Mouse (Mus musculus) cerebellum, postnatal 4 days (tissue): ENCODE measurements at regions not wholly inside any gene's neighbourhood (a gene's known extent, or its start where the extent isn't known, plus 50 kb on each side); places are given as distances from the start of the nearest gene placed in this dataset.

ENCODE experiments used
- DNase-seq, 2 experiments: peaks; one replicate each; pipeline ENCODE4 v3.0.0; 2022; ENCODE audit warnings: low spot score in 2 of 2, mixed read lengths in 1 of 2

DNA sequence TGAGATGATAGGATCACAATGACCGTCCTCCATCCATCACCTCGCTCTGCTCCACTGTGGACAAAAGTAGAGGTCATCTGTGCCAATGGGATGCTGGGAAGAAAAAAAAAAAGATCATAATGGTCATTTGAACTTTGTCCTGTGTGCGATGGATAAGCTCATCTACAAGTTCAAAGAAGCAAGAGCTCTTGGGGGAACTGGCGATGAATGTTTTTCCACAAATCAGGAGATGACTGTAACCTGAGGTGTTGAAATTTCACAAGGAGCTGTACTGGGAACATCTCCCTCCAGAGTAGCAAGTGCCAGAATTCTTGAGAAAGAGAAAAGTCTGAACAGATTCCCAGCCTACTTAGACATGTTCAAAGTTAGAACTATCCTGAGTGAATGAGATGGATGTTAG lies 287.0 kb downstream of the Tns3 start:
- DNase-seq: no peak

DNA sequence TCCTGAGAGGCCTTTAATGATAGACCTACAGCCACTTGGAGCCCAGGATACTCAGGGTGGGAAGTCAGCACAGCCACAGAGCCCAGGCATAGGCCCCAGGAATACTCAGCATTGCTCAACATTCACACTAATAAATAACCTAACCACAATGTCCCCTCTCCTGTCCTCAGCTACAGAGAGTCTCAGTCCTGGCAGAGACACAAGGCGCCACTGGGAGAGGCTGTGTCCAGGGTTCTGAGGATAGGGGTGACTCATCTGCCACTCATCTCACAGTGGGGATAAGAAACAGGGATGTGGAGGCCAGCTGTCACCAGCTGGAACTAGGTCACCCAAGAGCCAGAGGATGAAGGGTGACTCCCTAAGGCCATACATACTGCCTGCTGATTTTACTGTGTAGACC lies 298.8 kb downstream of the Tns3 start:
- no peak for DNase-seq

DNA sequence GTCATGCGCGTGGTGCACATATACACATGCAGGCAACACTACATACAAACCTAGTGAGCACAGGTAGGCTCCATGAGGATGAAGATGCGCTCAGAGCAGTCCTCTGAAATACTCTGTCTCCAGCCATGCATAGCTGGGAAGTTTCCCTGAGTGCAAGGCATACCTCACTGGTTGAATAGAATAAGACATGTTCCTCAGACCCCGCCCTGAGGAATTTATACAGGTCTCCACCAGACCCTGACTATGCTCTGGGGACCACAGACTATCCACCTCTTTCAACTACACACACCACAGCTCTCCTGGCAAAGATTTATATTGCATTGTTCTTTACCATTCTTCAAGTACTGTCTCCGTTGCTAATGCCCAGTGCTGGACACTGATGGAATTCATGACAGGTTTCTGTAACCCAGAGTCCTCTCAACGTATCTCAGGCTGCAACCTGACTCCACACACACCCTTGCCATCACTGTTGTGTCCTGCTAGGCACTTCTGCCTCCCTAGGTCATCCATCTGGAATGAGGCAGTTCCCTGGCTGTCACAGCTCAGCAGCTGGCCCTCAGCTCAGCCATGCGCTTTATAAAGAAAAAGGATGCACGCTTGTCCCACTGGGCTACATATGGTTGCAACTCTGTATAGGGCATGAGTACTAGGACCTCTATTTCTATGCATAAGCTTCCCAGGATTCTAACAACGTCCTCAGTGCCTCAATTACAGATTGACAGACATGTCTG lies 299.5 kb downstream of the Tns3 start:
- DNase-seq: no peak

DNA sequence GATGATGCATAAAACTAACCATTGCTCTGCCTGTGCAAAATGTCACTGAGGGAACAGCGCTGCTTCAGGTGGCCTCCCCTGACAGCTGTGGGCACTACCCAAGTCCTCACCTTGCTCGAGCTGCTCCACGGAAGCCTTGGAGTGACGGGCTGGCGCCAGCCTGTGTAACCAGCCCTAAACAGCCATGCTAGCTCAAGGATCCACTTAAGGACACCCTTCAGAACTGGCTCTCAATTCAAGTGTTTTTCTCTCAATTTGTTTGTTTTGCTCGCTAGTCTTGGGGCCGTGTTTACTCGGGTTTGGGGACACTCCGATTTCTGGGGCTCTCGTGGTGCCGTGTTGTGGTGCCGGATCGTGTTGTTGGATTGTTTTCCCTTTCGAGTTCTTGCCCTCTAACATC lies 319.4 kb downstream of the Tns3 start:
- no peak for DNase-seq

DNA sequence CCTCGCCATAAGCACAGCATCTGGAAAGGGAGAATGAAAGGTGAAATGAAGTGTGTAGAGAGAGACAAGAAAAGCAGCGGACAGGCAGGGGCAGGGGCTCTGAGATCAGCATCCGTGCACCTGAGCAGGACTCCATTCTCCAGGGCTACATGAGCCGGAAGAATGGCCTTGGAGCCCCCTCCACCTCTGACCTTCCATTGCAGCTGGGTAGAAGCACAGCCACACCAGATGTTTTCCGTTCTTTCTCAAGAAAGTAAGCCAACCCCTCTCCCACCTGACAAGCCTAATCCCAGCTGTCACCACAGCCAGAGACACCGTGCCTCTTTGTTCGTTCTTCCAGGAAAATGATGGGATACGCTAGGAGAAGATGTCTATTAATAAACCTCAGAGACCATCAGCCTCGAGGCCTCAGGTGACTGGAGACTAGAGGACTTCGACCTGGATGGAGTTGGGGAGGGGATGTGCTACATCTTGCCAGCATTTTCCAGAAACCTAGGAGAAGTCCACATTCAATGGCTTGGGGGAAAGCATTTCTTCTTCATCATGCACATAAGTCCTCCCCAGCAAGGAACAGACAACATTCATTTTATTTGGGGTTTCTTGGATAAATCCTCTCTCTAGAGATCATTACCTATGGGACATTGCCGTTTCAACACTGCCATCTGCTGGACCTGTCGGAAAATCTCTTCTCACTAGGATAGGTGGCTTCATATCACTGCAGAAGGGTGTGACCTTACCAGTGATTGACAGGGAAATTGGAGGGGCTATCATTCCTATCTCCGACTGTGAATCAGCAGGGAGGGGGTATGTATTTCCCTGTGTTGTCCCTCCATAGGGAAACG lies 361.8 kb downstream of the Tns3 start:
- peak in 1 of 2 experiments; percentile 46 for DNase-seq

DNA sequence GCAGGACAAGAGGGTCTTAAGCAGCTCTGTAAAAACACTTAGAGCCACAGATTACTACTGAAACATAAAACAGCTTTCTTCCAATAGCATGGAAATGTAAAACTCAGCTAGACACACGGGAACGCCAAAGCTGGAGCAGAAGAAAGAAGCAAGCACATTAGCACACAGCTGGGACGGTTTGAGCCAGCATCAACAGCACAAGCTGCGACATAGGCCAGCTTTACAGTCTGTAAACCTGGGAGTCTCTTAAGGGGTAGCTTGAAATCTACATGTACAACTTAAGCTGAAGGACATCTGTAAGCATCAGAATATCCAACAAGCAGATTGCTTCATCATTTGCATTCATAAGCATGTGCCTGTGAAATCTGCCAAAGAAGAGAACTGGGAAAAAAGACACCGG lies 366.9 kb downstream of the Tns3 start:
- no peak for DNase-seq

DNA sequence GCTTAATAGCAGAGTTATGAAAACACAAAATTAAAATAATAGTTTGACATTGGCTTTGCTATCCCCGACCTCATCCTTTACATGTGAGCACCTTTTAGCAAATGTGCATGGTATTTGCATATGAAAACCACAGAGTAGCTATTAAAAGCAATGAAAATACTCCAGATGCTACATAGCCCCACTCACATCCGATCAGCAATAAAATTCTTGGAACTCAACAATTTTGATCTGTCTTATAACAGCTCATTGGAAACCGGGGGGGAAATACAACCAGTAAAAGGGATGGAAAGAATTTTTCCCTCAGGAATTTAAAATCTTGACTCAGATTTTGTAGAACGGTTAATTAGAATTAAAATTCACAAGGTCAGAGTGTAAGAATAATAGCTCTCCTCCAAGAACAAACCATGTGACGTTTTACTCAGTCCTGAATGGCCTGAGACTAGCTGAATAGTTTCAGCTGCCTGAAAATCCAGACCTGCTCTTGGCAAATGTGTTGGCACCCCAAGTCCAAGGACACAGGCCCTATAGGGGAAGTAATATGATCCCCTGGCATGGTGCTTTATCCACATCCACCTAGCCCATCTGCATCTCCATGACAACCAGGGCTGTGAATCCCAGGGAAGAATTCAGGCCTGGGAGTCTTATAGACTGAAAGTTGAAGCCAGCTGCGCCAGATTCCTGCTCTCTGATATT lies 370.9 kb downstream of the Tns3 start:
- no peak for DNase-seq

DNA sequence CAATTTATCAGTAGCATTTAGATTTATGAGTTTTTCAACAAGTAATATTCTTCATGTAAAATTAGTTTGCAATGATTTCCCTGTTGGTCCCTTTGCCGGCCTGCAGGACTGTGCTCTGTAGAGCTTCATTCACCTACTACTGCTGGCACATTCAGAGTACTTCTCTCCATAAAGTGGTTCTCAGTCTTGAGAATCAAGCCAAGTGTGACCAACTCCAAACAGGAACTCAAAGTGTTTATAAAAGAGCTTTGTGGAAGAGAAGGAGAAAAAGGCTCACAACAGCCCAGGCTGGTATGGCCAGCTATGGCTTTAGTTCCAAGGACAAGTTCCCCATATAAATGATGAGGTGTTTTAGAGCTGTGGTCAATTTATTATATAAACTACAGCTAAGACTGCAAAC lies 379.1 kb downstream of the Tns3 start:
- no peak for DNase-seq

DNA sequence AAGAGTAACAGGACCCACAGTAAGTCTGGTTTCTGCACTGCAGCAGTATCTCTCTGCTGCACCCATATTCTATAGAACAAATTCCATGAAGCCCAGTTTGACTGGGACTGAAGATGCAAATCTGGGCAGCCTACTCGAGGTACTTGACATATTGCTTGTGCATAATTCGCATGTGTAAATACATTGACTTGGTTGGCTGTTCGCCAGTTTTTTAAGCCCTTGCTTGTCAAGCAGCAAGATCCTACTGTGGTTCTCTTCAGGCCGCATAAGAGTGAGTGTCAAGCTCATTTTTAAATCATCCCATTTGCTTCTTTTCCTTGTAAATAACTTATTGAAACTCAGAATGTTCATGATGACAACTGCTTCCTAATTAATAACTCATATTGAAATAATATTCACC lies 389.1 kb downstream of the Tns3 start:
- DNase-seq: no peak

DNA sequence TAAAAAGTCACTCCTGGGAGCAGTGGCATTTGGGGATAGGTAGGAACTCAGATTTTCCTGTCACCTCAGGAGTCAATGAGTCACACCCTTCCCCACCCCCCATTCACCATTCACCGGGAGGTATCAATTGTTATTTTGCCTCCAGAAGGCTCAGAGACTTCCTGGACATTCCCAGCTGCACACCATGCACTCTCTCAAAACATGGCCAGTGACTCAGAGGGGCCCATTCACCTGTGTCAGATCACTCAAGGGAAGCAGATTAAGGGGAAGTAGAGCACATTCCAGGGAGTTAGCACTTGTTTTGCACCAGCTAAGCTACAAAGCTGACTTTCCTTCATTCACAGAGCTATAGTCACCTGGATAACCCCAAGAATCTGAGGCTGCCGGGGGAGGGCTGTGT lies 395.2 kb downstream of the Tns3 start:
- DNase-seq: no peak

DNA sequence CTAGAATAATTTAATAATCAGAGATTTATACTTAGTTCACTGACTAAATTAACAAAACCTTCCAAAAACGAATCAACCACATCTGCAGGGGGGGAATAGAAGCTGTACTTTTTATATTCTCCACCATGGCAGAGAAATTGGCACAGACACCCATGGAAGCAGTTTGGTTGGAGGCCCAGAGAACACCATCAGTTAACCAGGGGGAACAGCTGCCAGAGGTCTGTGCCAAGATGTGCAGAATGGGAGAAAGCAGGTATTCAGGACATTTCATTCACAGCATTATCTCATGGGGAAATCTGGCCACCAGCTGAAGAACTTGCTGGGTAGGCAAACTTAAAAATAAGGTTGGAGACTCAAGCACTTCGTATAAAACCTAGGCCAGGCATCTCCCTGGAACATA lies 410.3 kb downstream of the Tns3 start:
- peak in 1 of 2 experiments; percentile 22 for DNase-seq

DNA sequence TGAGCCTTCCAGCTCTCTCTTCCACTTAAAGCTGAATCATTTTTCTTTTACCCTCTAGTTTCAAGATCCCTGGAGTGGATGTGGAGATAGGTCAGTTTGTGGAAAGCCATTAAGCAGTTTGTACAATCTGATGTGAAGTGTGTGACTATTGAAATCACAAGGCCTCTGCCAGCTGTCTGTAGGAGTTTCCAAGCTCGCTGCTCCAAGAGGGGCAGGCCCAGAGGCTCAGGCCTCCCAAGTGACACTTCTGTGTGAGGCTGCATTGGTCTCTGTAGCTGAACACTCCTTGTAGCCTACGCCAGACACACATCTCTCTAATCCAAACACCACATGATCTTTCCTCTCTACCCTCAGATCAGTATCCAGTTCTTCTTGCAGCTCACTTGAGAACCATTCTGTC lies 413.0 kb downstream of the Tns3 start:
- DNase-seq: no peak

DNA sequence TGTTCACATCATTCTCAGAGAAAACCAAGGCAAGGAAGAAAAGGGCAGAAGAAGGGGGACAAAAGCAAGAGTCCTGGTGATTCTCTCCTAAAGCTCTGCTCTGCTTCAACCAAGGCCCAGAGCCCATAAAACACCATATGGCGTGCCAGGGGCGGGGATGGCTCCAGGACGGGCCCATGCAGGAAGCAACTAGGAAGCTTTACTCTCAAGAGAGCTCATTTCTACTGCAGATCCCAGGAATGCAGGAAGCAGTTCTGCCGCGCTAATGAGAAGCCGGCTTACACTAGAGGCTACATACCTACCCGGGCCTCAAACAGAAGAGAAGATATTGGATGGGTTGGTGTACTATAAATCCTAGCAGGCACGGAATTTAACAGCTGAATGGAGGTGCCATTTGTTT lies 414.9 kb downstream of the Tns3 start:
- DNase-seq: no peak

DNA sequence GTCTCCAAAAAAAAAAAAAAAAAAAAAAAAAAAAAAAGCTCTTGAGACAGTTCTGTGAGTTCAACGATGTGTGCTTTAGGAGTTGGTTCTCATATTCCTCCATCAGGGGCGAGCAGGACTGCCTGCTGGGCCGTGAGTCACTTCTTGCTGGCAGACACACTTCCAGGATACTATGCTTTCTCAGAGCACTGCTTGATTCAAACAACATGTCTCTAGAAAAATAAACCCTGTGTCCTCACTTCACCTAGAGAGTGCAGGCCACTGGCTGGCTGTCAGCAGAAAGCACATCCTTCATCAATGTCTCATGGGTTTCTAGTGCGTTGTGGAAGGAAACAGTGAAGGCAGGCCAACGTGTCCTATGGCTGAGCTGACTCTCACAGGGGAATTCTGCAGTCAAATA lies 416.8 kb downstream of the Tns3 start:
- no peak for DNase-seq

DNA sequence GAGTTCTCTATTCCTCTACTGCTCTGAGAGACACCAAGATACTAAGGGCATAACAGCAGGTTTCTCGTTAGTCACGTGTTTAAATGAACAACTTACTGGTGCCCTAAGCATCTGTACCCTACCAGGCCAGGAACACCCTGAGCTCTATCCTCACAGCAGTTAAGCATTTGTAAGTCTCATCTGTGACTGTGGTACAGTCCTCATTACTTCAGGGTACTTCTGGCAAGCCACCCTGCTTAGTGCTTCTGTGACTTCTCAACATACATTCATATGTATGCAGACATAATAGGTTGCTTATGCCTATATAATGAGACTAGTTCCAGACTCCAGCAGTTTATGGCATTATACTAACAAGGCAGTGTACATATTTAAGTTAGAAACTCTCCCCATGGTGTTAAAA lies 417.3 kb downstream of the Tns3 start:
- no peak for DNase-seq

DNA sequence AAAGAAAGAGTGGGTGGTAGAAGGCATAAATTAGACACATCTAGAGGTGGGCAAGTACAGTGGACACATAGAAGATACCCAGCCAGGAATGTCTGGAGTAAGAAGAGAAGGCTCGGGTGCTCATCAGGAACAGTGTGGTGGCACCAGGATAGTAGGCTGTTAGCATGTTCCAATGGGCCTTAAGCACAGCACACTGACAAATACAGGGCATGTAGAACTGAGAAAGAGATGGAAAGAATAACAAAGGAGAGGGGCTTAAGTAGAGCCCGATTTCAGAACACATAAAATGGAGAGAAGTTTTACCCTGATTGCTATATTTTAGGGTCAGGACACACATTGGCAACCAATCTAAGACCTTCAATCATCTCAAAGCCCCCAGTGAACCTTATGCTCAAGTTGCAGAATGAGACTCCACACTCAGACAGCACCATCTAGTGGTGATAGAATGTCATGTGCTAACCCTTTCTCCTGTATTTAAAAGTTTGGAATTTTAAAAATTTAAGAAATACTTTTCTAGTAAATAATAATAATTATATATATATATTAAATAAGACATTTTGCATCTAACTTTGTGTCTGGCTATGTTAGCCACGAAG lies 418.8 kb downstream of the Tns3 start:
- no peak for DNase-seq

DNA sequence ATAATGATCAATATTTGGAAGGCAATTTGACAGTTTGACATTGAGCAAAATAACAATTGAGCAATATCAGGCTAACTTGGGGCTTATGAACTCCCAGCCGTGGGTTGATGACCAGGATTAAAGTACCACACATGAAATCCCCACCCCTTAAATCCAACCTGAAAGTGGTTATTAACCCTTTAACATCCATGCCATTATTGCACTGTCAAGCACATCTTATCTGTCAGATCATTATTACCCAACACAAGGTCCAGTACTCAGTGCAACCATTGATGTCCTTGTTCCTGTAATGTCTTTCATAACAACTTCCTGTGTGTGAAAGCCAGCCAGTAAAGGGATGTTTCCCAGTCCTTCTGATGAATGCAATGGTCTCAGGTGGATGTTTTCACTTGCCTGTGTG lies 425.8 kb downstream of the Tns3 start:
- no peak for DNase-seq

DNA sequence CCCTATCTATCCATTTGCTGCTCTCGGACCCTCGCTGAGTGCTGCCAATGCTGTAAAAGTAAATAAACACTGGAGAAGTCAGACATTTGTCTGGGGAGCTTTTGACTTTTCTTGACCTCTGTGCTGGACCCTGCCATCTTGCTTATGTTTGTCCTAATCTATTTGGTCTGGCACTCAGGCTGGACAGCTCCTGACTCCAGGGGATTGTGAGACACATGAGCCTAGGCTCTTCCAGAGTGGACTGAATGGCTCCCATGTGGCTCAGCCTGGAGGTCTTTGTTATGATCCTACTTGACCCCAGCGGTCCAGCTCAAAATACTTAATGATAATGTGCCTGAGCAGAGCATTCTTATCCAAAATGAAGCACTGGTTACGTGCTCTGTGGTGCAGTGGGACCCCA lies 426.8 kb downstream of the Tns3 start:
- DNase-seq: no peak

DNA sequence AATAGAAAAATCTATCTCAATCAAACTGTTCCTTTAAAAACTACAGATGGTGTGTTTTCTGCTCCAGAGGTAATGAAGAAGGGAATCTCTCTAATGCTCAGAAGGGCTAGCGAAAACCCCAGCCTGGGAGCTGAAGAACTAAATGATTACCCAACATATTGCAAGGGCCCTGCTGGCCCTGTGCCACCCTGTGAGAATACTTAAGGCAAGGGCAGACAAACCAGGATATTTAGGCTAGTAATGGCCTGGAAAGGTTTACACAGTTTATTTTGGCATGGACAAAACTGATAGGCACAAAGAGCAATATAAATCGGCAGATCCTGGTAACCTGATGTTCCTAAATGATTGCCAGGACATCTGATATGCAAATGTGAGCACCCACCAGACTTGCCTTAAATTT lies 428.3 kb downstream of the Tns3 start:
- DNase-seq: no peak

DNA sequence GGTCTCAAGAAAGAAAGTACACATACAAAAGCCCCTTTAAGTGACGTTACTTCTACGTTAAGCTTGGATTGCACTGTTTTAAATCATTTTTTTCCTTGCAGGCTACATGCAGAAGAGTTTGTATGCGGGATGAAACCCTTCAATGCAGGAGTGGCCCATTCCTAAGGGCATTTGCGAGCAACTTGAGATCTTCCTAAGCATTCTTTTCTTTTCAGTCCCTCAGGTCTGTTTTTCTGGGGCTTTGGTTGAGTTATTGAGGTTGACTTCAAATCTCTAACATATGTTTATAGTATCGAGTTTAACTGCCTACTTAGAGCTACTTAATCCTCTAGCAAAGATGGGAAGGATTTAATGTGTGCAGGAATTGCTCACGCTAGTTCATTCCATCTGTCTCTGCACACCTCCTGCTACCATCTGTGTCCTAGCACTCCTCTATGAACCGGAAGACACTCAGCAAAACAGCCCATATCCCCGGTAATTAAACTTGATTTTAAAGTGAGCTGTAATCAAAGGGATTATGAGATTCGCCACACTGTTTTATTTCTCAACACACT lies 431.6 kb downstream of the Tns3 start:
- DNase-seq: no peak

DNA sequence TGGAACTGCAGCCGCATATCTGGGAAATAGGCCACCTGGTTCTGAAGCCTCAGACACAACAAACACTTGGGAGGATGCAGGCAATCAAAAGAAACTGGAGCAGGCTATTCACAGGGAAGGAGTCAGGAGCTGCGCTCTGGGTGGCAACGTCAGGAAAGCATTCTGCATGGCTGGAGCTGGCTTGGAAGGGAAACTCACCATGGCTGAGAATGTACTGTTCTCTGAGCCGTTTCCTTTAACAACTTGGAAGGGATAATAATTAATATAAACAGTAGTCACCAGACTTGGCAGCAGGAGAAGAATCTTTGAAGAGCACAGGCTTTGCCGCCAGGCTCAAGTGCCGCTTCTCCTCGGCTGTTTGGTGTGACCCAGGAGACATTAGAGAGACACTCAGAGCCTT lies 434.5 kb downstream of the Tns3 start:
- peak in 1 of 2 experiments; percentile 9 for DNase-seq

DNA sequence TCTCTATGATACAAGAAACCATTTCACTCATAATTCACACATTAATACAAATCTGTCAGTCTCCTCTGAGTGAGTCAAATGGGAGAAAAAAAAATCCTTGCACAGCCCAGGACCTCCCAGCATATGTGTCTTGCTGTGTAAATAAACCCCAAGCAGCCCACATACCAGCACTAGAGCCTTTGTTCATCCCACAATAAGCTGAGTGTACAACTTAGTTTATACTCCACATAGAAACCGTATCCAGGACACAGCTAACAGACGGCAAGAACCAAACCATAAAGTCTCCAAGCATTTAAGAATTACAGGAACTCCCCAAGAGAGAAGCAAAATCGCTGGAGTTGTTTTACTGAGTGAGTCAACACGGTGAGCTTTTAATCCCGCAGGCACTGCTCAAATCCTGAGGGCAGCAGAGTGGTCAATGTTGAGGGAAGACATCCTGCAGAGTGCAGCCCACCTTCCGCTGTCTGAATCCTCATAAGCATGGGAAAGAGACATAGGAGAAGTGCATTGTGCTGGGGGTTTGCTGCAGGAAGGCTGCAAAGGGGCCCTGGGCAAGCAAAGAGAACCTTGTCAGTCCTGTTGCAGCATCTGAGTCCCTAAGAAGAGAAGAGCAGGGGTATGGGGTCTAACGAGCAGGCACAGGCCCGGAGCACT lies 436.4 kb downstream of the Tns3 start:
- DNase-seq: no peak
